In the genomic region with DNA sequence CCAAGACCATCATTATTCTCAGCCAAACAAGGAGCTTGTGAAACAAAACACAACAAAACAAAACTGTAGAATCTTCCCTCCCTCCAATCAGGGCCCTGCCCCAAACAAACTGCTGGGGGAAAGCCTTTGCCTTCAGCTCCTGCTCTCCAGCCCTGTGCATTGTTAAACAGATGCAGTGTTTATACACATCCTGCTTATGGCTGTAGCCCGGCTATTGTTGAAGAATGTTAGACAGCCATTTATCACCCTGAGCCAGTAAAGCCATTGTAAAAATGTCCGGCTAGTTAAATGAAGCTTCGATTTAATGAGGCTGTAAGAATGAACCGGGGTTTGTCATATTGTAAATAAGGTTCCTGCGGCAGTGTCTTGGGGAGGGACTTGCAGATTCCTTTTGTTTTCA, we compare ENCODE assay signal across 15 mouse cellular contexts.
DNase-seq lines count a peak whose midpoint lies in the region; ATAC-seq lines count a peak whose summit lies in the region.
"Had no signal": no experiment of that assay in that cellular context is flagged by ENCODE, and none has a peak within 500 bp of the region (broad histone marks: within the 10 kb centered on the region; RNA-seq: fewer than 3 reads in every experiment).

No protein-coding gene starts in this region.

- no peaks in the 10 kb centered on the region for H3K9me3 ChIP-seq in embryonic facial prominence, embryonic 11.5 days (replicated peaks; ENCODE audit: control insufficient read depth, low read length)
- no peaks in the 10 kb centered on the region for H3K9me3 ChIP-seq in embryonic facial prominence, embryonic 10.5 days
- no peaks in the 10 kb centered on the region for H3K9me3 ChIP-seq in midbrain, embryonic 14.5 days (ENCODE audit: control insufficient read depth, low read length)
- H3K9me3 ChIP-seq: embryonic facial prominence, embryonic 15.5 days; liver, embryonic 13.5 days had no signal

- DNase-seq in embryonic facial prominence, embryonic 11.5 days (ENCODE audit: low spot score) = no peak
- DNase-seq in embryonic facial prominence, embryonic 10.5 days (ENCODE audit: low spot score) = no peak
- DNase-seq in R1 (ENCODE audit: low read depth, low spot score) = peak; percentile 94
- DNase-seq in forelimb bud, embryonic 11.5 days (ENCODE audit: low read depth, low spot score) = peak; percentile 44
- DNase-seq in midbrain, embryonic 14.5 days = peak; percentile 41
- DNase-seq in thymus, postnatal 36 days = no peak
- DNase-seq in urinary bladder, postnatal 36 days (ENCODE audit: low spot score in 2 of 2) = no peak
- DNase-seq: cerebellum, adult 11 months; gastrocnemius, postnatal 10 days; kidney, postnatal 10 days; liver, embryonic 13.5 days had no signal

- H3K9ac ChIP-seq in embryonic facial prominence, embryonic 11.5 days (replicated peaks; ENCODE audit: low read length) = no peak overlapping the region
- no peak overlapping the region for H3K9ac ChIP-seq in midbrain, embryonic 14.5 days (replicated peaks; ENCODE audit: low read length)
- H3K9ac ChIP-seq: embryonic facial prominence, embryonic 15.5 days; liver, embryonic 13.5 days had no signal

- H3K27ac ChIP-seq in embryonic facial prominence, embryonic 11.5 days (replicated peaks; ENCODE audit: low read depth, low read length) = no peak overlapping the region
- no peak overlapping the region; the same call in 1 of the 2 replicates for H3K27ac ChIP-seq in embryonic facial prominence, embryonic 10.5 days (replicated peaks)
- no peak overlapping the region for H3K27ac ChIP-seq in midbrain, embryonic 14.5 days (replicated peaks; ENCODE audit: low read depth, low read length)
- H3K27ac ChIP-seq: embryonic facial prominence, embryonic 15.5 days; left cerebral cortex, adult 2 months; liver, embryonic 13.5 days had no signal

- 0 out of 2 replicates have a peak, but pooled peaks have one; percentile 69 for ATAC-seq in embryonic facial prominence, embryonic 11.5 days (replicated peaks; ENCODE audit: insufficient number of reproducible peaks, low FRiP score, low TSS enrichment, low read depth)
- no peak for ATAC-seq in midbrain, embryonic 14.5 days (ENCODE audit: low FRiP score, low TSS enrichment)
- no peak for ATAC-seq in monocyte, adult 5-6 weeks (replicated peaks; ENCODE audit: insufficient number of reproducible peaks, low FRiP score, low TSS enrichment, poor library complexity, severe bottlenecking)

- H3K4me3 ChIP-seq in embryonic facial prominence, embryonic 11.5 days (ENCODE audit: low read depth, low read length) = no peak overlapping the region
- H3K4me3 ChIP-seq in embryonic facial prominence, embryonic 10.5 days = no peak overlapping the region
- H3K4me3 ChIP-seq in midbrain, embryonic 14.5 days (replicated peaks; ENCODE audit: low read depth, low read length) = no peak overlapping the region
- H3K4me3 ChIP-seq: embryonic facial prominence, embryonic 15.5 days; left cerebral cortex, adult 2 months; liver, embryonic 13.5 days; myocyte had no signal

- H3K4me2 ChIP-seq in embryonic facial prominence, embryonic 11.5 days (ENCODE audit: low read depth, low read length) = no peak overlapping the region
- no peak overlapping the region for H3K4me2 ChIP-seq in midbrain, embryonic 14.5 days (ENCODE audit: low read length)
- H3K4me2 ChIP-seq: embryonic facial prominence, embryonic 15.5 days; liver, embryonic 13.5 days had no signal

- 25% methylated on average over 5 of the region's 5 CpGs for WGBS in embryonic facial prominence, embryonic 11.5 days
- WGBS in embryonic facial prominence, embryonic 10.5 days = 19% methylated on average over 5 of the region's 5 CpGs
- WGBS in midbrain, embryonic 14.5 days = 9% methylated on average over 5 of the region's 5 CpGs

- H3K4me1 ChIP-seq in embryonic facial prominence, embryonic 11.5 days (ENCODE audit: control insufficient read depth, insufficient read depth, low read length) = no peaks in the 10 kb centered on the region
- peaks cover 27% of the 10 kb centered on the region for H3K4me1 ChIP-seq in embryonic facial prominence, embryonic 10.5 days
- peaks cover 17% of the 10 kb centered on the region for H3K4me1 ChIP-seq in midbrain, embryonic 14.5 days (ENCODE audit: control insufficient read depth, insufficient read depth, low read length)
- H3K4me1 ChIP-seq: liver, embryonic 13.5 days had no signal

- H3K36me3 ChIP-seq in embryonic facial prominence, embryonic 11.5 days (replicated peaks; ENCODE audit: control insufficient read depth, insufficient read depth, low read depth, low read length) = no peaks in the 10 kb centered on the region
- no peaks in the 10 kb centered on the region; the same call in 1 of the 2 replicates for H3K36me3 ChIP-seq in embryonic facial prominence, embryonic 10.5 days (replicated peaks)
- H3K36me3 ChIP-seq in midbrain, embryonic 14.5 days (ENCODE audit: control insufficient read depth, insufficient read depth, low read length) = no peaks in the 10 kb centered on the region
- H3K36me3 ChIP-seq: embryonic facial prominence, embryonic 15.5 days; liver, embryonic 13.5 days had no signal

- no peaks in the 10 kb centered on the region; the same call in 1 of the 2 replicates for H3K27me3 ChIP-seq in embryonic facial prominence, embryonic 11.5 days (ENCODE audit: control insufficient read depth, insufficient read depth, low read length)
- H3K27me3 ChIP-seq in embryonic facial prominence, embryonic 10.5 days (replicated peaks; ENCODE audit: low read depth, poor library complexity, severe bottlenecking) = no peaks in the 10 kb centered on the region
- H3K27me3 ChIP-seq in midbrain, embryonic 14.5 days (ENCODE audit: control insufficient read depth, insufficient read depth, low read length) = no peaks in the 10 kb centered on the region
- H3K27me3 ChIP-seq: embryonic facial prominence, embryonic 15.5 days; liver, embryonic 13.5 days had no signal

Comparison
In these comparisons a context has a peak if more than half of its experiments do, and no peak if none do; other contexts are left out.
1. DNase-seq: peak in R1 (single experiment), forelimb bud, embryonic 11.5 days (single experiment) and midbrain, embryonic 14.5 days (single experiment); none in embryonic facial prominence, embryonic 11.5 days (single experiment), embryonic facial prominence, embryonic 10.5 days (single experiment), thymus, postnatal 36 days (0 of 2) and urinary bladder, postnatal 36 days (0 of 2).